Mouse (Mus musculus) midbrain, embryonic 16.5 days (tissue): ENCODE data around the gene Zfp983. TPM values are rescaled to one million over a fixed set of nuclear protein-coding genes. Genes with fewer than 3 reads are reported as not detected.
"Not testable (repeated sequence)": the region's sequence is repeated elsewhere in the genome, so short reads cannot be mapped to it uniquely, and the experiment has no call there.

ENCODE experiments used
- ATAC-seq: fragments of 200-750 bp; cut with Nextera tagmentation; 2 replicates; pipeline ENCODE4 v1.8.0; 2017; ENCODE audit warnings: moderate TSS enrichment
- H3K27ac ChIP-seq: fragments of 300-500 bp; sonication (generic); 2 replicates; pipeline ENCODE4 v1.5.1; 2014; ENCODE audit warnings: mild to moderate bottlenecking, low read length, mixed read lengths
- H3K27me3 ChIP-seq: fragments of 300-500 bp; sonication (generic); 2 replicates; pipeline ENCODE4 v1.6.1; 2014; ENCODE audit warnings: low read depth, low read length, mixed read lengths; ENCODE audit not compliant: control insufficient read depth, insufficient read depth
- H3K36me3 ChIP-seq: fragments of 300-500 bp; sonication (generic); 2 replicates; pipeline ENCODE4 v1.6.1; 2014; ENCODE audit warnings: mild to moderate bottlenecking, low read length, moderate library complexity, mixed read lengths; ENCODE audit not compliant: control insufficient read depth, insufficient read depth
- H3K4me1 ChIP-seq: fragments of 300-500 bp; sonication (generic); 2 replicates; pipeline ENCODE4 v1.6.1; 2014; ENCODE audit warnings: mild to moderate bottlenecking, low read length, mixed read lengths; ENCODE audit not compliant: control insufficient read depth, insufficient read depth
- H3K4me2 ChIP-seq: fragments of 300-500 bp; sonication (generic); 2 replicates; pipeline ENCODE4 v1.6.1; 2014; ENCODE audit warnings: mild to moderate bottlenecking, low read length, mixed read lengths
- H3K4me3 ChIP-seq: fragments of 300-500 bp; sonication (generic); 2 replicates; pipeline ENCODE4 v1.5.1; 2014; ENCODE audit warnings: low read depth, mild to moderate bottlenecking, low read length, moderate library complexity, mixed read lengths
- H3K9ac ChIP-seq: fragments of 300-500 bp; sonication (generic); 2 replicates; pipeline ENCODE4 v1.6.1; 2014; ENCODE audit warnings: low read depth, low read length, mixed read lengths
- H3K9me3 ChIP-seq: fragments of 300-500 bp; sonication (generic); replicated peaks from 2 replicates; pipeline ENCODE4 v1.6.1; 2014; ENCODE audit warnings: mild to moderate bottlenecking, low read length, mixed read lengths; ENCODE audit not compliant: control insufficient read depth, poor library complexity, severe bottlenecking
- WGBS: fragments of 180-500 bp; shearing (Covaris S2); extraction: QIAGEN DNeasy Blood & Tissue Kit; methylation state at CpG from one replicate; pipeline ENCODE4 v1.1.7; 2014; 5-methylcytosine and 5-hydroxymethylcytosine counted together
- polyA plus RNA-seq: library from polyadenylated mRNA; unstranded; fragments of >200 nt; fragmentation: Nextera tagmentation; extraction: Ambion mirVana; gene quantifications from 2 replicates; pipeline ENCODE4 v1.2.1, GENCODE M21; 2015

The Zfp983 gene
- polyA plus RNA-seq, 1 experiment from 2014 or later: 13.0 TPM

- peak overlapping the region; percentile 45 for H3K4me2 ChIP-seq
- H3K9ac ChIP-seq: peak overlapping the region; percentile 10; the same call in 1 of the 2 replicates
- H3K9me3 ChIP-seq, H3K4me1 ChIP-seq, H3K36me3 ChIP-seq, H3K27me3 ChIP-seq: not testable (repeated sequence)
- H3K4me3 ChIP-seq: peak overlapping the region; percentile 48
- H3K27ac ChIP-seq: peak overlapping the region; percentile 19
- WGBS: 0% methylated on average over 10 of the region's 10 CpGs
- ATAC-seq: peak; percentile 91
These were observed 29.6 kb downstream of the Zfp983 start for GRCm38 (mm10) chr17:21680019-21680376.

GRCm38 (mm10) chr17:21691560-21691959, 41.1 kb downstream of the Zfp983 start, which contains the start of gene Gm10226:
Gm10226 (plus strand) TSS chr17:21691860.
- Histone ChIP-seq H3K27me3 (no peaks in the 10 kb centered on the region), H3K9me3 (no peaks in the 10 kb centered on the region), H3K4me1 (no peaks in the 10 kb centered on the region), H3K9ac (no peak within 1 kb of the TSS), H3K36me3 (peaks cover 17% of the 10 kb centered on the region), H3K4me2 (no peak within 1 kb of the TSS), H3K4me3 (no peak within 1 kb of the TSS), H3K27ac (no peak within 1 kb of the TSS)
- ATAC-seq: no peak
- WGBS: 89% methylated on average over 3 of the region's 3 CpGs

- Histone ChIP-seq H3K4me3 (no peak overlapping the region), H3K36me3 (peaks cover 17% of the 10 kb centered on the region), H3K27me3 (no peaks in the 10 kb centered on the region), H3K9me3 (no peaks in the 10 kb centered on the region), H3K4me2 (no peak overlapping the region), H3K27ac (no peak overlapping the region), H3K4me1 (no peaks in the 10 kb centered on the region), H3K9ac (no peak overlapping the region)
- WGBS: 83% methylated on average over 3 of the region's 3 CpGs
- no peak for ATAC-seq
These were observed 42.9 kb downstream of the Zfp983 start for GRCm38 (mm10) chr17:21693342-21693741.

- Histone ChIP-seq H3K4me2 (no peak overlapping the region), H3K27me3 (no peaks in the 10 kb centered on the region), H3K9ac (no peak overlapping the region), H3K4me1 (no peaks in the 10 kb centered on the region), H3K4me3 (no peak overlapping the region), H3K9me3 (no peaks in the 10 kb centered on the region), H3K27ac (no peak overlapping the region), H3K36me3 (peaks cover 9% of the 10 kb centered on the region)
- ATAC-seq: no peak
These were observed 45.6 kb downstream of the Zfp983 start for GRCm38 (mm10) chr17:21696073-21696472.

GRCm38 (mm10) chr17:21702281-21703240, 52.1 kb downstream of the Zfp983 start:
- Histone ChIP-seq H3K4me3 (no peak overlapping the region), H3K27me3 (no peaks in the 10 kb centered on the region), H3K9me3 (no peaks in the 10 kb centered on the region), H3K4me1 (no peaks in the 10 kb centered on the region), H3K9ac (no peak overlapping the region), H3K27ac (no peak overlapping the region), H3K36me3 (no peaks in the 10 kb centered on the region), H3K4me2 (no peak overlapping the region)
- 47% methylated on average over 5 of the region's 5 CpGs for WGBS
- ATAC-seq: no peak

DNA sequence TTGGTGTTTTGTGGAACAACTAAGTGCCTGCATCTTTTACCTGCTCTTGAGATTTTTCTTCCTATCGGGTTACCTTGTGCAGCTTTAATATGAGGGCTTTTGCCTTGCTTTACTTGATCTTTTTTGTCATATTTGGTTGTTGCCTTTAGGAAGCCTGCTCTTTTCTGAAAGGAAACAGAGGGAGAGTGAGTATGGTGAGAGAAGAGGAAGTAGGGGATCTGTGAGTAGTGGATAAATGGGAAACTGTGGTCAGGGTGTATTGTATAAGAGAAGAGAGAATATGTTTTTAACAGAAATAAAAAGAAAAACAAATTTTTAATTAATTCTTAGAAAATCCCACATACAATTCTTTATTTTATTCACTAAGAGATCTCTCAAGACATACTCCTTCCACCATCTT, 53.0 kb downstream of the Zfp983 start:
- 90% methylated on average over 1 of the region's 1 CpGs for WGBS
- Histone ChIP-seq H3K4me1 (peaks cover 3% of the 10 kb centered on the region), H3K27ac (no peak overlapping the region), H3K4me3 (no peak overlapping the region), H3K9me3 (no peaks in the 10 kb centered on the region), H3K27me3 (no peaks in the 10 kb centered on the region), H3K9ac (no peak overlapping the region), H3K36me3 (no peaks in the 10 kb centered on the region), H3K4me2 (no peak overlapping the region)
- ATAC-seq: no peak

DNA sequence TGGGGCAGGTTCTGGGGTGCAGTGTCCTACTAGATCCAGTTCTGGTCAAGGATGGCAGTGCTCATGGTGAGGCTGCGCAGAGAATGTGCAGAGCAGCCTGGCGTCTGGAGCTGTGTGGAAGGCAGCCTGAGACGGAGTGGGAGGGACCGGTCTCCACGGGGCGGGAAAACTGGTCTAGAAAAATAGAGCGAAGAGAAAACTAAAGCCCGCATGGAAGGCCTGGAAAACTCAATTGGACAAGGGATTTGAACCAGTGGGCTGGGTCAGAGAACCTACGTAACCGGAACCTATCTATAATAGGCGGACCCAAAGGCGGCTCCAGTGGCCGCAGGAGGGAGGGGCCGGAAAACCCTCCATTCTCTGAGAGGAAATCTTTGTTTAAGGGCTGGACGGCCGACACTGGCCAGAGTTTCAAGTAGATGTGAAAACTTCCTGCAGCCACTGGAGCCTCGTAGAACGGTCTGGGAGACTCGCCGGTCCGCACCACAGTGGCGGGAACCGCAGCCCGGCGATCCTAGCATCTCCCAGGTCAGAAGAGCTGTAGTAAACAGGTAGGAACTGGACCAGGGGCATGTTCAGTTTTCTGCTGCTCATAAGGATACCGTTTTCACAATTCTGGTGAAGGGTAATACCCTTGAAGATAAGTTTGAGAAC, 57.0 kb downstream of the Zfp983 start, which contains the start of gene Zfp760:
Gene Zfp760, plus strand, starts transcription at position 399 of the 654 bp plus-strand sequence.
- H3K4me3 ChIP-seq: peak within 1 kb of the TSS; percentile 71
- no peaks in the 10 kb centered on the region for H3K9me3 ChIP-seq
- peak within 1 kb of the TSS; percentile 68 for H3K4me2 ChIP-seq
- peaks cover 13% of the 10 kb centered on the region for H3K4me1 ChIP-seq
- H3K27me3 ChIP-seq: no peaks in the 10 kb centered on the region
- H3K9ac ChIP-seq: peak within 1 kb of the TSS; percentile 77
- WGBS: 2% methylated on average over 26 of the region's 26 CpGs
- H3K36me3 ChIP-seq: peaks cover 8% of the 10 kb centered on the region; the same call in 1 of the 2 replicates
- peak within 1 kb of the TSS; percentile 81 for H3K27ac ChIP-seq
- peak; percentile 98 for ATAC-seq

- no peak overlapping the region for H3K27ac ChIP-seq
- peak overlapping the region; percentile 71 for H3K4me3 ChIP-seq
- H3K36me3 ChIP-seq: peaks cover 11% of the 10 kb centered on the region; the same call in 1 of the 2 replicates
- peaks cover 13% of the 10 kb centered on the region for H3K4me1 ChIP-seq
- no peaks in the 10 kb centered on the region for H3K27me3 ChIP-seq
- H3K9me3 ChIP-seq: no peaks in the 10 kb centered on the region
- peak overlapping the region; percentile 68 for H3K4me2 ChIP-seq
- ATAC-seq: no peak
- peak overlapping the region; percentile 41; the same call in 1 of the 2 replicates for H3K9ac ChIP-seq
- 38% methylated on average over 2 of the region's 2 CpGs for WGBS
These were observed 58.0 kb downstream of the Zfp983 start for GRCm38 (mm10) chr17:21708401-21708800.
